Mouse (Mus musculus) E14TG2a.4 (cell line): ENCODE data around the gene Ppp1r15b.
A peak's percentile ranks its signal among the peaks of the same experiment; 100 is the strongest.

Experiments used
- H3K27me3 ChIP-seq: 2 replicates; pipeline ENCODE4 v1.6.1; 2014; ENCODE audit warnings: low read length, control low read depth; ENCODE audit not compliant: insufficient read depth
- H3K36me3 ChIP-seq: 2 replicates; pipeline ENCODE4 v1.6.1; 2014; ENCODE audit warnings: low read length, control low read depth; ENCODE audit not compliant: insufficient read depth
- H3K4me1 ChIP-seq: replicated peaks from 2 replicates; pipeline ENCODE4 v1.6.1; 2014; ENCODE audit warnings: low read depth, low read length, control low read depth
- H3K4me3 ChIP-seq: replicated peaks from 2 replicates; pipeline ENCODE4 v1.5.1; 2014; ENCODE audit warnings: mild to moderate bottlenecking, low read length
- H3K9me3 ChIP-seq: 2 replicates; pipeline ENCODE4 v1.6.1; 2014; ENCODE audit warnings: low read length, control low read depth
- CTCF ChIP-seq: conservative IDR thresholded peaks from 2 replicates; pipeline ENCODE4 v1.5.1; 2014; ENCODE audit warnings: low read length
- NANOG ChIP-seq: IDR thresholded peaks from 2 replicates; pipeline ENCODE4 v1.6.1; 2014; ENCODE audit warnings: borderline replicate concordance, low read length, mixed read lengths
- POU5F1 ChIP-seq: IDR thresholded peaks from 2 replicates; pipeline ENCODE4 v1.6.1; 2014; ENCODE audit warnings: low read length, borderline replicate concordance

Ppp1r15b gene

DNA sequence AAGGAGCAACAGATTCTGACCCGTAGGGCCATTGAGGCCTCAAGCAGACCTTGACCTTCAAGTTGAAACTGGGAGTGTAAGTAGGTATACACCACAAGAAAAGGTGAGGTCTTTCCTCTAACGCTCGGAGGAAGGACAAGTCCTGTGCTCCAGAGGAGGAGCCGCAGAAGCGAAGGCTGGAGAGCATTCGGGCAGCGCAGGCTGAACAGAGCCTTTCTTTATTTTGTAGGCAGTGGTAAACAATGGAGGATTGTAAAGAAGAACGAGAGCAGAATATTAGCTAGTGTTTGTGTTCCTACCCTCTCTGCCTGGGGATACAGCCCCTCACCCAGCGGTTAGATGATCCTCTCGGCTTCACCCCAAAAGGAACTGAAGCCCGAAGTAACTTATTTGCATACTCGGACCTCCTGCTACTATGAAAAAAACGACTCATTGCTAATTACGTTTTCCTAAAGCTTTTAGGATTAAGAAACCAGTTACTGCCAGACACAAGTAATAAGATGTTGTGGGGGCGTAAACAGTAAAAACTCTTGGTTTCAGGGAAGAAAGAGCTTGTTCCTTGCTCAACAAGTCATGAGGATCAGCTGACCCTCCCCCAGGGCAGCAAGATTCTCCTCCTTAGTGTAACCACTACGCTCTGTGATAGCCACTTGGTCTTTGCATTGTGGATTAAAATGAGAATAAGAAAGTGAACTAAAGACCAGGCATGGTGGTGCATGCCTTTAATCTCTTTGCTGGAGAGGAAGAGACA is 1.3 kb upstream of the Ppp1r15b start:
- Histone ChIP-seq H3K27me3 (no peaks in the 10 kb centered on the region), H3K36me3 (peaks cover 29% of the 10 kb centered on the region), H3K9me3 (no peaks in the 10 kb centered on the region), H3K4me3 (peak overlapping the region; percentile 99), H3K4me1 (peaks cover 72% of the 10 kb centered on the region)
- TF ChIP-seq NANOG (no peak), POU5F1 (no peak), CTCF (no peak)

GRCm38 (mm10) chr1:133131561-133131905 is 590 bp downstream of the Ppp1r15b start:
- Histone ChIP-seq H3K9me3 (no peaks in the 10 kb centered on the region), H3K36me3 (peaks cover 48% of the 10 kb centered on the region), H3K4me3 (peak overlapping the region; percentile 99), H3K4me1 (peaks cover 76% of the 10 kb centered on the region), H3K27me3 (no peaks in the 10 kb centered on the region)
- TF ChIP-seq CTCF (no peak), POU5F1 (no peak), NANOG (no peak)

DNA sequence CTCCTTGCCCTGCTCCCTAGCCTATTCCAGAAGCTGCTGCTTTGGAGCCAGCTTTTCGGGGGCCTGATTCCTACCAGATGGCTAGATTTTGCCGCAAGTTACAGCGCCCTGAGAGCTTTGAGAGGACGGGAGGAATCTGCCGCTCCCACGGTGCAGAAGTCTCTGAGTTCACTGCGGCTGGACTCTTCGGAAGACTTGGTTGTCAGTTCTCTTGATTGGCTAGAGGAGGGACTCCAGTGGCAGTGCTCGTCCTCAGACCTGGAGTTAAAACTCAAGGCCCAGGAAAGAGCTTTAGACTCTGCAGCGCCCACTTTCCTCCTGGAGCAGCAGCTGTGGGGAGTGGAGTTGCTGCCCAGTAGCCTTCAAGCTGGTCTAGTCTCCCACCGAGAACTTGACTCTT is 993 bp downstream of the Ppp1r15b start:
- H3K4me3 ChIP-seq = peak overlapping the region; percentile 99
- no peaks in the 10 kb centered on the region for H3K9me3 ChIP-seq
- H3K36me3 ChIP-seq = peaks cover 52% of the 10 kb centered on the region
- H3K27me3 ChIP-seq = no peaks in the 10 kb centered on the region
- TF ChIP-seq NANOG (no peak), POU5F1 (no peak), CTCF (no peak)
- peaks cover 76% of the 10 kb centered on the region for H3K4me1 ChIP-seq

DNA sequence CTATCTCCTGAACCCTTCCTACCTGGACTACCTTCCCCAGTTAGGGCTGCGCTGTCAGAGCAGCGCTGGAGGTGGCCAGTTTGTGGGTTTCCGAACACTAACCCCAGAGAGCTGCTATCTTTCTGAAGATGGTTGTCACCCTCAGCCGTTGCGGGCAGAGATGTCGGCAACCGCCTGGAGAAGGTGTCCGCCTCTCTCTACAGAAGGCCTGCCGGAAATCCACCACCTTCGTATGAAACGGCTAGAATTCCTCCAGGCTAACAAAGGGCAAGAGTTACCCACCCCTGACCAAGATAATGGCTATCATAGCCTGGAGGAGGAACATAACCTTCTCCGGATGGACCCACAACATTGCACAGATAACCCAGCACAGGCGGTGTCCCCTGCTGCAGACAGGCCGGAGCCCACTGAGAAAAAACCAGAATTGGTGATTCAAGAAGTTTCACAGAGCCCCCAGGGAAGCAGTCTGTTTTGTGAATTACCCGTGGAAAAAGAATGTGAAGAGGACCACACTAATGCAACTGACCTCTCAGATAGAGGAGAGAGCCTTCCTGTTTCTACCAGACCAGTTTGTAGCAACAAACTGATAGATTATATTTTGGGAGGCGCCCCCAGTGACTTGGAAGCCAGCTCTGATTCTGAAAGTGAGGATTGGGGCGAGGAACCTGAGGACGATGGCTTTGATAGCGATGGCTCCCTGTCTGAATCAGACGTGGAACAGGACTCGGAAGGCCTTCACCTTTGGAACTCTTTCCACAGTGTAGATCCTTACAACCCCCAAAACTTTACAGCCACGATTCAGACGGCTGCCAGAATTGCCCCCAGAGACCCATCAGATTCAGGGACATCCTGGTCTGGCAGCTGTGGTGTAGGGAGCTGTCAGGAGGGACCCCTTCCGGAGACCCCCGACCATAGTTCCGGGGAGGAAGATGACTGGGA is 1.7 kb downstream of the Ppp1r15b start:
- H3K36me3 ChIP-seq = peaks cover 59% of the 10 kb centered on the region
- no peak for TF ChIP-seq CTCF
- no peak for TF ChIP-seq NANOG
- TF ChIP-seq POU5F1 = no peak
- H3K27me3 ChIP-seq = no peaks in the 10 kb centered on the region
- no peaks in the 10 kb centered on the region for H3K9me3 ChIP-seq
- peak overlapping the region; percentile 99 for H3K4me3 ChIP-seq
- peaks cover 73% of the 10 kb centered on the region for H3K4me1 ChIP-seq

DNA sequence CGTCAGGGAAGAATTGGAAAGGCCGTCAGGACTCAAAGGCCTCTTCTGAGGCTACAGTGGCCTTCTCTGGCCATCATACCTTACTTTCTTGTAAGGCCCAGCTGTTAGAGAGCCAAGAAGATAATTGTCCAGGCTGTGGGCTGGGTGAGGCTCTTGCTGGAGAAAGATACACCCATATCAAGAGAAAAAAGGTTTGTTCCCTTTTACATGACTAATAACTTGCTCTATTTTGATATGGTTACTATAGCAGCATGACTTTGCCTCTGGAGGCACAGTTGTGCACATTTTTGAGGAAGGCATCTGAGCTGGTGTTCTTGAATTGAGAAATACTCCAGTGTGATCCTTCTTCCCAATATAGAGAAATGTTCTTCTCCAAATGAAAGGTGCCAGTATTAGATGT is 2.5 kb downstream of the Ppp1r15b start:
- peaks cover 67% of the 10 kb centered on the region for H3K36me3 ChIP-seq
- H3K9me3 ChIP-seq = no peaks in the 10 kb centered on the region
- peak overlapping the region; percentile 99 for H3K4me3 ChIP-seq
- H3K27me3 ChIP-seq = no peaks in the 10 kb centered on the region
- H3K4me1 ChIP-seq = peaks cover 71% of the 10 kb centered on the region
- no peak for TF ChIP-seq POU5F1
- no peak for TF ChIP-seq CTCF
- TF ChIP-seq NANOG = no peak

- H3K27me3 ChIP-seq = no peaks in the 10 kb centered on the region
Observed at GRCm38 (mm10) chr1:133134071-133134470, 3.1 kb downstream of the Ppp1r15b start.

GRCm38 (mm10) chr1:133134881-133135280 is 3.9 kb downstream of the Ppp1r15b start:
- Histone ChIP-seq H3K36me3 (peaks cover 81% of the 10 kb centered on the region), H3K4me1 (peaks cover 66% of the 10 kb centered on the region), H3K9me3 (no peaks in the 10 kb centered on the region), H3K27me3 (no peaks in the 10 kb centered on the region), H3K4me3 (peak overlapping the region; percentile 99)
- TF ChIP-seq NANOG = no peak
- TF ChIP-seq POU5F1 = no peak
- no peak for TF ChIP-seq CTCF

More at GRCm38 (mm10) chr1:133134071-133134470, 3.1 kb downstream of the Ppp1r15b start:
- peak overlapping the region; percentile 99 for H3K4me3 ChIP-seq
- peaks cover 73% of the 10 kb centered on the region for H3K36me3 ChIP-seq
- TF ChIP-seq NANOG (no peak), CTCF (no peak), POU5F1 (no peak)
- H3K4me1 ChIP-seq = peaks cover 69% of the 10 kb centered on the region
- H3K9me3 ChIP-seq = no peaks in the 10 kb centered on the region

DNA sequence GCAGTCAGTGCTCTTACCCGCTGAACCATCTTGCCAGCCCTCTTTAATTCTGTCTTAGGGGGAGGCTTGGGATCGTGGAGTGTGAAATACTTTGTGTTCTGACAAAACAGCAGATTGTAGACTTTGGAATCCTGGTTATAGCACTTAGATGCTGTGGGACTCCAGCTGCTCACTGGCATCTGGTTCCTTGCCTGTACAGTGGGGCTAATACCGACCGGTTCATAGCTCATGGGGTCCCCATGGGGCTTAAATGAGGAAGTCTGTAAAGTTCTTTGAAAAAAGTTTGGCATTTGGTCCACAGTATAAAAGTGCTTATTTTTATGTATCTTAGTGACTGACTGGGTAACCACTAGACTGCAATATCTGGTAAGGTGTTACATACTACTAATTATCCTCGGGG is 4.9 kb downstream of the Ppp1r15b start:
- H3K4me1 ChIP-seq = peaks cover 58% of the 10 kb centered on the region
- H3K27me3 ChIP-seq = no peaks in the 10 kb centered on the region
- TF ChIP-seq POU5F1 (no peak), CTCF (no peak), NANOG (no peak)
- peaks cover 91% of the 10 kb centered on the region for H3K36me3 ChIP-seq
- peak overlapping the region; percentile 55 for H3K4me3 ChIP-seq
- H3K9me3 ChIP-seq = no peaks in the 10 kb centered on the region
